Mouse (Mus musculus): ENCODE measurements around the gene Ost4. TPM values are rescaled to one million over a fixed set of nuclear protein-coding genes. Genes with fewer than 3 reads are reported as not detected.
A peak's percentile ranks its signal among the peaks of the same experiment; 100 is the strongest.

Gene Ost4
- polyA plus RNA-seq, 1 experiment = 422 TPM

- 64% methylated on average over 6 of the region's 6 CpGs for whole genome bisulfite sequencing
- no peak for DNase-seq
- peak overlapping the region; percentile 54 for H3K4me3 ChIP-seq (ENCODE audit: insufficient read depth, low read depth, low read length)
- peak overlapping the region; percentile 27; the same call in 1 of the 2 replicates for H3K27ac ChIP-seq (ENCODE audit: insufficient read depth, low read depth, low read length)
- TF ChIP-seq CTCF (conservative IDR thresholded peaks at IDR 0.05; ENCODE audit: insufficient read depth, insufficient read length, low read depth, low read length) (no peak), POLR2A (IDR thresholded peaks at IDR 0.05; ENCODE audit: low read depth, low read length) (no peak)
- H3K27me3 ChIP-seq (replicated peaks; ENCODE audit: control insufficient read depth, insufficient read depth, low read length) = no peaks in the 10 kb centered on the region
- H3K4me1 ChIP-seq (ENCODE audit: control insufficient read depth, insufficient read depth, low read length) = peaks cover 23% of the 10 kb centered on the region
- H3K36me3 ChIP-seq (ENCODE audit: control insufficient read depth, insufficient read depth, low read length) = no peaks in the 10 kb centered on the region
Observed at GRCm38 (mm10) chr5:30914849-30915248, 7.3 kb upstream of the Ost4 start.

- no peaks in the 10 kb centered on the region for H3K36me3 ChIP-seq (ENCODE audit: control insufficient read depth, insufficient read depth, low read length)
- no peaks in the 10 kb centered on the region for H3K27me3 ChIP-seq (replicated peaks; ENCODE audit: control insufficient read depth, insufficient read depth, low read length)
- H3K27ac ChIP-seq (ENCODE audit: insufficient read depth, low read depth, low read length) = peak overlapping the region; percentile 81
- no peak for TF ChIP-seq POLR2A (IDR thresholded peaks at IDR 0.05; ENCODE audit: low read depth, low read length)
- no peak for TF ChIP-seq CTCF (conservative IDR thresholded peaks at IDR 0.05; ENCODE audit: insufficient read depth, insufficient read length, low read depth, low read length)
- 57% methylated on average over 7 of the region's 7 CpGs for WGBS
- H3K4me1 ChIP-seq (ENCODE audit: control insufficient read depth, insufficient read depth, low read length) = peaks cover 29% of the 10 kb centered on the region
- DNase-seq = no peak
- H3K4me3 ChIP-seq (ENCODE audit: insufficient read depth, low read depth, low read length) = peak overlapping the region; percentile 54
Observed at GRCm38 (mm10) chr5:30914101-30914635, 6.6 kb upstream of the Ost4 start.

- DNase-seq = peak; percentile 73
- Histone ChIP-seq H3K4me1 (ENCODE audit: control insufficient read depth, insufficient read depth, low read length) (peaks cover 38% of the 10 kb centered on the region), H3K27ac (ENCODE audit: insufficient read depth, low read depth, low read length) (peak within 1 kb of the TSS; percentile 91), H3K36me3 (ENCODE audit: control insufficient read depth, insufficient read depth, low read length) (no peaks in the 10 kb centered on the region), H3K27me3 (replicated peaks; ENCODE audit: control insufficient read depth, insufficient read depth, low read length) (no peaks in the 10 kb centered on the region), H3K4me3 (ENCODE audit: insufficient read depth, low read depth, low read length) (peak within 1 kb of the TSS; percentile 54)
- WGBS = 45% methylated on average over 13 of the region's 13 CpGs
- TF ChIP-seq CTCF (conservative IDR thresholded peaks at IDR 0.05; ENCODE audit: insufficient read depth, insufficient read length, low read depth, low read length) = no peak
- TF ChIP-seq POLR2A (IDR thresholded peaks at IDR 0.05; ENCODE audit: low read depth, low read length) = no peak
Observed at GRCm38 (mm10) chr5:30913060-30913841, 5.7 kb upstream of the Ost4 start, which contains the start of gene Emilin1. Emilin1 (plus strand) TSS chr5:30913402.

- Histone ChIP-seq H3K27ac (ENCODE audit: insufficient read depth, low read depth, low read length) (peak overlapping the region; percentile 1; the same call in 1 of the 2 replicates), H3K27me3 (replicated peaks; ENCODE audit: control insufficient read depth, insufficient read depth, low read length) (no peaks in the 10 kb centered on the region), H3K4me1 (ENCODE audit: control insufficient read depth, insufficient read depth, low read length) (peaks cover 42% of the 10 kb centered on the region), H3K36me3 (ENCODE audit: control insufficient read depth, insufficient read depth, low read length) (no peaks in the 10 kb centered on the region), H3K4me3 (ENCODE audit: insufficient read depth, low read depth, low read length) (no peak overlapping the region)
- TF ChIP-seq POLR2A (IDR thresholded peaks at IDR 0.05; ENCODE audit: low read depth, low read length) = no peak
- no peak for TF ChIP-seq CTCF (conservative IDR thresholded peaks at IDR 0.05; ENCODE audit: insufficient read depth, insufficient read length, low read depth, low read length)
- no peak for DNase-seq
- WGBS = 66% methylated on average over 5 of the region's 5 CpGs
Observed at GRCm38 (mm10) chr5:30912156-30912555, 4.6 kb upstream of the Ost4 start.

GRCm38 (mm10) chr5:30910481-30910880, 2.9 kb upstream of the Ost4 start:
- no peaks in the 10 kb centered on the region for H3K36me3 ChIP-seq (ENCODE audit: control insufficient read depth, insufficient read depth, low read length)
- H3K4me3 ChIP-seq (ENCODE audit: insufficient read depth, low read depth, low read length) = no peak overlapping the region
- no peaks in the 10 kb centered on the region for H3K27me3 ChIP-seq (replicated peaks; ENCODE audit: control insufficient read depth, insufficient read depth, low read length)
- TF ChIP-seq CTCF (conservative IDR thresholded peaks at IDR 0.05; ENCODE audit: insufficient read depth, insufficient read length, low read depth, low read length) = no peak
- no peak for TF ChIP-seq POLR2A (IDR thresholded peaks at IDR 0.05; ENCODE audit: low read depth, low read length)
- peaks cover 39% of the 10 kb centered on the region for H3K4me1 ChIP-seq (ENCODE audit: control insufficient read depth, insufficient read depth, low read length)
- DNase-seq = peak; percentile 63
- peak overlapping the region; percentile 34; the same call in 1 of the 2 replicates for H3K27ac ChIP-seq (ENCODE audit: insufficient read depth, low read depth, low read length)

- no peaks in the 10 kb centered on the region for H3K36me3 ChIP-seq (ENCODE audit: control insufficient read depth, insufficient read depth, low read length)
- H3K4me3 ChIP-seq (ENCODE audit: insufficient read depth, low read depth, low read length) = no peak overlapping the region
- peaks cover 36% of the 10 kb centered on the region for H3K4me1 ChIP-seq (ENCODE audit: control insufficient read depth, insufficient read depth, low read length)
- 82% methylated on average over 7 of the region's 7 CpGs for WGBS
- TF ChIP-seq CTCF (conservative IDR thresholded peaks at IDR 0.05; ENCODE audit: insufficient read depth, insufficient read length, low read depth, low read length) (no peak), POLR2A (IDR thresholded peaks at IDR 0.05; ENCODE audit: low read depth, low read length) (no peak)
- no peaks in the 10 kb centered on the region for H3K27me3 ChIP-seq (replicated peaks; ENCODE audit: control insufficient read depth, insufficient read depth, low read length)
- peak overlapping the region; percentile 90 for H3K27ac ChIP-seq (ENCODE audit: insufficient read depth, low read depth, low read length)
- DNase-seq = no peak
Observed at GRCm38 (mm10) chr5:30909863-30910262, 2.3 kb upstream of the Ost4 start.

GRCm38 (mm10) chr5:30909300-30909659, 1.7 kb upstream of the Ost4 start:
- Histone ChIP-seq H3K27ac (ENCODE audit: insufficient read depth, low read depth, low read length) (peak overlapping the region; percentile 90), H3K36me3 (ENCODE audit: control insufficient read depth, insufficient read depth, low read length) (no peaks in the 10 kb centered on the region), H3K4me1 (ENCODE audit: control insufficient read depth, insufficient read depth, low read length) (peaks cover 36% of the 10 kb centered on the region), H3K4me3 (ENCODE audit: insufficient read depth, low read depth, low read length) (no peak overlapping the region), H3K27me3 (replicated peaks; ENCODE audit: control insufficient read depth, insufficient read depth, low read length) (no peaks in the 10 kb centered on the region)
- TF ChIP-seq CTCF (conservative IDR thresholded peaks at IDR 0.05; ENCODE audit: insufficient read depth, insufficient read length, low read depth, low read length) (no peak), POLR2A (IDR thresholded peaks at IDR 0.05; ENCODE audit: low read depth, low read length) (no peak)
- peak; percentile 94 for DNase-seq
- WGBS = 14% methylated on average over 7 of the region's 7 CpGs
